Mouse (Mus musculus): ENCODE data around the gene Akap7.

GRCm38 (mm10) chr10:25161701-25162100 lies 146.0 kb downstream of the Akap7 start:
- TF ChIP-seq CTCF (IDR thresholded peaks at IDR 0.05; ENCODE audit: extremely low read depth, insufficient read length, insufficient replicate concordance, low read depth, low read length) (no peak), POLR2A (IDR thresholded peaks at IDR 0.05; ENCODE audit: low read depth, low read length) (no peak)
